Comparison of ENCODE assay signal across 9 mouse cellular contexts in genomic region chr14:73473670-73474460, GRCm38 (mm10). TPM values are rescaled to one million over a fixed set of nuclear protein-coding genes. Genes with fewer than 3 reads are reported as not detected.
DNase-seq lines count a peak whose midpoint lies in the region; ATAC-seq lines count a peak whose summit lies in the region.
"Had no signal": no experiment of that assay in that cellular context is flagged by ENCODE, and none has a peak within 500 bp of the region (broad histone marks: within the 10 kb centered on the region; RNA-seq: fewer than 3 reads in every experiment).

No protein-coding gene starts in this region.

- WGBS in midbrain, embryonic 16.5 days = 60% methylated on average over 3 of the region's 3 CpGs
- 71% methylated on average over 3 of the region's 3 CpGs for WGBS in midbrain, embryonic 10.5 days
- WGBS in kidney, embryonic 15.5 days = 31% methylated on average over 3 of the region's 3 CpGs
- 57% methylated on average over 3 of the region's 3 CpGs for WGBS in neural tube, embryonic 15.5 days

- no peaks in the 10 kb centered on the region for H3K36me3 ChIP-seq in midbrain, embryonic 16.5 days (ENCODE audit: control insufficient read depth, insufficient read depth, low read length)
- no peaks in the 10 kb centered on the region for H3K36me3 ChIP-seq in midbrain, embryonic 10.5 days
- no peaks in the 10 kb centered on the region for H3K36me3 ChIP-seq in kidney, embryonic 15.5 days
- H3K36me3 ChIP-seq in neural tube, embryonic 15.5 days = no peaks in the 10 kb centered on the region
- H3K36me3 ChIP-seq: stomach, embryonic 15.5 days had no signal

- no peak for DNase-seq in midbrain, embryonic 10.5 days (ENCODE audit: low spot score)
- peak; percentile 76 to 78 for DNase-seq in cerebellum, adult 18-20 months
- DNase-seq in gastrocnemius, postnatal 36 days = peak; percentile 76
- DNase-seq in spleen, postnatal 36 days (ENCODE audit: low spot score in 2 of 2) = no peak
- DNase-seq in spleen, adult 12 weeks (ENCODE audit: low spot score) = no peak

- H3K4me3 ChIP-seq in midbrain, embryonic 16.5 days (ENCODE audit: low read depth, low read length) = no peak overlapping the region
- no peak overlapping the region for H3K4me3 ChIP-seq in midbrain, embryonic 10.5 days
- no peak overlapping the region for H3K4me3 ChIP-seq in kidney, embryonic 15.5 days (replicated peaks)
- H3K4me3 ChIP-seq in neural tube, embryonic 15.5 days (replicated peaks) = no peak overlapping the region
- H3K4me3 ChIP-seq: stomach, embryonic 15.5 days had no signal

- peaks cover 5% of the 10 kb centered on the region for H3K4me1 ChIP-seq in midbrain, embryonic 16.5 days (ENCODE audit: control insufficient read depth, insufficient read depth, low read length)
- H3K4me1 ChIP-seq in midbrain, embryonic 10.5 days = no peaks in the 10 kb centered on the region; the same call in 1 of the 2 replicates
- peaks cover 36% of the 10 kb centered on the region for H3K4me1 ChIP-seq in kidney, embryonic 15.5 days
- H3K4me1 ChIP-seq in neural tube, embryonic 15.5 days = peaks cover 20% of the 10 kb centered on the region

- intact Hi-C loops in gastrocnemius, postnatal 36 days (cut with DNase I) = loop anchor here (2.0 kb wide), 2 partner anchors 89 to 149 kb away; partner anchors contain the start of genes Itm2b and Rb1

- no peak overlapping the region for H3K4me2 ChIP-seq in midbrain, embryonic 16.5 days (ENCODE audit: low read length)
- H3K4me2 ChIP-seq in kidney, embryonic 15.5 days = no peak overlapping the region
- H3K4me2 ChIP-seq in neural tube, embryonic 15.5 days = no peak overlapping the region
- H3K4me2 ChIP-seq: stomach, embryonic 15.5 days had no signal

- H3K9me3 ChIP-seq in midbrain, embryonic 16.5 days (replicated peaks; ENCODE audit: control insufficient read depth, low read length, poor library complexity, severe bottlenecking) = no peaks in the 10 kb centered on the region
- no peaks in the 10 kb centered on the region for H3K9me3 ChIP-seq in midbrain, embryonic 10.5 days (replicated peaks)
- H3K9me3 ChIP-seq in kidney, embryonic 15.5 days (replicated peaks) = no peaks in the 10 kb centered on the region
- no peaks in the 10 kb centered on the region for H3K9me3 ChIP-seq in neural tube, embryonic 15.5 days (replicated peaks)
- H3K9me3 ChIP-seq: stomach, embryonic 15.5 days had no signal

- H3K27ac ChIP-seq in midbrain, embryonic 16.5 days (ENCODE audit: low read length) = peak overlapping the region; percentile 51
- no peak overlapping the region for H3K27ac ChIP-seq in midbrain, embryonic 10.5 days (replicated peaks)
- 0 out of 2 replicates have a peak overlapping the region, but pooled peaks have one; percentile 42 for H3K27ac ChIP-seq in kidney, embryonic 15.5 days
- peak overlapping the region; percentile 69 for H3K27ac ChIP-seq in neural tube, embryonic 15.5 days (replicated peaks)

- ATAC-seq in midbrain, embryonic 16.5 days = no peak
- ATAC-seq in kidney, embryonic 15.5 days (replicated peaks; ENCODE audit: low FRiP score) = no peak
- ATAC-seq in neural tube, embryonic 15.5 days (ENCODE audit: low FRiP score) = no peak

- H3K27me3 ChIP-seq in midbrain, embryonic 16.5 days (ENCODE audit: control insufficient read depth, insufficient read depth, low read depth, low read length) = no peaks in the 10 kb centered on the region
- no peaks in the 10 kb centered on the region for H3K27me3 ChIP-seq in midbrain, embryonic 10.5 days (ENCODE audit: low read depth, poor library complexity, severe bottlenecking)
- no peaks in the 10 kb centered on the region for H3K27me3 ChIP-seq in kidney, embryonic 15.5 days
- H3K27me3 ChIP-seq in neural tube, embryonic 15.5 days (replicated peaks) = no peaks in the 10 kb centered on the region
- H3K27me3 ChIP-seq: stomach, embryonic 15.5 days had no signal

- H3K9ac ChIP-seq in midbrain, embryonic 16.5 days (ENCODE audit: low read depth, low read length) = no peak overlapping the region
- H3K9ac ChIP-seq in kidney, embryonic 15.5 days = no peak overlapping the region
- no peak overlapping the region for H3K9ac ChIP-seq in neural tube, embryonic 15.5 days (replicated peaks)
- H3K9ac ChIP-seq: stomach, embryonic 15.5 days had no signal

RNA-seq across cellular contexts. Expression of gene Med4, which starts 36.0 kb away (rescaled TPM):
- polyA plus RNA-seq in midbrain, embryonic 16.5 days (2015; fragmentation: Nextera tagmentation; extraction: Ambion mirVana) = 84.7 and 87.8 TPM in 2 replicates
- 114 TPM in 2 replicates for polyA plus RNA-seq in midbrain, embryonic 10.5 days (2016; fragmentation: Nextera tagmentation; extraction: Ambion mirVana)
- 10 to 100 TPM in 1 of 2 experiments, 1 to 10 TPM in 1; 9.3 to 11.8 TPM for total RNA-seq in gastrocnemius, postnatal 36 days (2021)
- 89.4 and 91.6 TPM in 2 replicates for polyA plus RNA-seq in kidney, embryonic 15.5 days (2015; fragmentation: Nextera tagmentation; extraction: Ambion mirVana)
- 79.9 and 81.6 TPM in 2 replicates for polyA plus RNA-seq in neural tube, embryonic 15.5 days (2015; fragmentation: Nextera tagmentation; extraction: Ambion mirVana)

RNA-seq across cellular contexts. Expression of gene Sucla2, which starts 51.3 kb away (rescaled TPM):
- 119 and 128 TPM in 2 replicates for polyA plus RNA-seq in midbrain, embryonic 16.5 days (2015; fragmentation: Nextera tagmentation; extraction: Ambion mirVana)
- 104 and 109 TPM in 2 replicates for polyA plus RNA-seq in midbrain, embryonic 10.5 days (2016; fragmentation: Nextera tagmentation; extraction: Ambion mirVana)
- 100 to 1,000 TPM; 486 to 490 TPM for total RNA-seq in gastrocnemius, postnatal 36 days (2021)
- polyA plus RNA-seq in kidney, embryonic 15.5 days (2015; fragmentation: Nextera tagmentation; extraction: Ambion mirVana) = 122 and 126 TPM in 2 replicates
- polyA plus RNA-seq in neural tube, embryonic 15.5 days (2015; fragmentation: Nextera tagmentation; extraction: Ambion mirVana) = 139 and 140 TPM in 2 replicates

Comparison
In these comparisons a context has a peak if more than half of its experiments do, and no peak if none do; other contexts are left out.
1. DNase-seq: peak in cerebellum, adult 18-20 months (2 of 2) and gastrocnemius, postnatal 36 days (2 of 2); none in midbrain, embryonic 10.5 days (single experiment), spleen, postnatal 36 days (0 of 2) and spleen, adult 12 weeks (single experiment).